In genomic region chr5:23908486-23909090, GRCm38 (mm10) we compare ENCODE assay signal across 20 mouse cellular contexts.
A peak's percentile ranks its signal among the peaks of the same experiment; 100 is the strongest.
DNase-seq lines count a peak whose midpoint lies in the region; ATAC-seq and TF ChIP-seq lines count a peak whose summit lies in the region.
"Had no signal": no experiment of that assay in that cellular context is flagged by ENCODE, and none has a peak within 500 bp of the region (broad histone marks: within the 10 kb centered on the region; RNA-seq: fewer than 3 reads in every experiment).

No protein-coding gene starts in this region.

- no peak overlapping the region for H3K27ac ChIP-seq in kidney, postnatal 0 days
- H3K27ac ChIP-seq: embryonic facial prominence, embryonic 12.5 days; forebrain, embryonic 12.5 days; hindbrain, embryonic 15.5 days had no signal

- no peak overlapping the region for H3K4me3 ChIP-seq in kidney, postnatal 0 days (replicated peaks; ENCODE audit: low read depth, low read length)
- H3K4me3 ChIP-seq: embryonic facial prominence, embryonic 12.5 days; forebrain, embryonic 12.5 days; heart, embryonic 12.5 days; hindbrain, embryonic 15.5 days had no signal

- ATAC-seq in kidney, postnatal 0 days (replicated peaks; ENCODE audit: low FRiP score, low read depth) = no peak; the same call in 1 of the 2 replicates
- ATAC-seq: CD4-positive, CD25-positive, alpha-beta regulatory T cell, adult 4 months; forebrain, embryonic 16.5 days had no signal

- no peaks in the 10 kb centered on the region for H3K27me3 ChIP-seq in kidney, postnatal 0 days (ENCODE audit: insufficient read depth, low read length)
- H3K27me3 ChIP-seq: embryonic facial prominence, embryonic 12.5 days; forebrain, embryonic 12.5 days; heart, embryonic 12.5 days; hindbrain, embryonic 15.5 days had no signal

- WGBS in kidney, postnatal 0 days = 29% methylated on average over 4 of the region's 4 CpGs

- H3K9me3 ChIP-seq in kidney, postnatal 0 days (replicated peaks; ENCODE audit: low read length) = no peaks in the 10 kb centered on the region
- H3K9me3 ChIP-seq: hindbrain, embryonic 15.5 days had no signal

- peak; percentile 49 for DNase-seq in adrenal gland, adult 2 months
- no peak for DNase-seq in adrenal gland, postnatal 25 days
- DNase-seq in heart, adult 11 months = peak; percentile 92
- DNase-seq in heart, postnatal 25 days (ENCODE audit: low spot score) = no peak
- peak; percentile 27 for DNase-seq in kidney, postnatal 0 days (ENCODE audit: low spot score)
- DNase-seq in kidney, postnatal 4 days = no peak
- DNase-seq in yolk sac, embryonic 10.5 days (ENCODE audit: low spot score) = peak; percentile 27
- DNase-seq: B cell, adult 2 months; cerebellum, adult 11-12 months; cerebellum, adult 9-10 months; cerebellum, postnatal 25 days; gastrocnemius, postnatal 14 days; heart, postnatal 36 days had no signal

- intact Hi-C loops in heart, postnatal 25 days (cut with DNase I) = no loop called here

- TF ChIP-seq CTCF in kidney, postnatal 0 days (IDR thresholded peaks at IDR 0.05; ENCODE audit: low read depth) = no peak

- no peak overlapping the region for H3K9ac ChIP-seq in kidney, postnatal 0 days (ENCODE audit: low read depth, low read length)
- H3K9ac ChIP-seq: embryonic facial prominence, embryonic 12.5 days; forebrain, embryonic 12.5 days; heart, embryonic 12.5 days; hindbrain, embryonic 15.5 days had no signal

- H3K4me2 ChIP-seq in kidney, postnatal 0 days (ENCODE audit: low read length) = no peak overlapping the region
- H3K4me2 ChIP-seq: embryonic facial prominence, embryonic 12.5 days; forebrain, embryonic 12.5 days; heart, embryonic 12.5 days; hindbrain, embryonic 15.5 days had no signal

- H3K36me3 ChIP-seq in kidney, postnatal 0 days (ENCODE audit: insufficient read depth, low read length) = no peaks in the 10 kb centered on the region
- H3K36me3 ChIP-seq: embryonic facial prominence, embryonic 12.5 days; forebrain, embryonic 12.5 days; G1E; hindbrain, embryonic 15.5 days had no signal

- H3K4me1 ChIP-seq in kidney, postnatal 0 days (replicated peaks; ENCODE audit: insufficient read depth, low read length) = no peaks in the 10 kb centered on the region
- H3K4me1 ChIP-seq: embryonic facial prominence, embryonic 12.5 days; forebrain, embryonic 12.5 days; heart, embryonic 12.5 days; hindbrain, embryonic 15.5 days had no signal

Comparison
In these comparisons a context has a peak if more than half of its experiments do, and no peak if none do; other contexts are left out.
1. DNase-seq: peak in adrenal gland, adult 2 months (single experiment), heart, adult 11 months (single experiment), kidney, postnatal 0 days (single experiment) and yolk sac, embryonic 10.5 days (single experiment); none in adrenal gland, postnatal 25 days (single experiment), heart, postnatal 25 days (single experiment) and kidney, postnatal 4 days (0 of 2).